Mouse (Mus musculus) embryonic facial prominence, embryonic 10.5 days (tissue): ENCODE data around the gene St7l. TPM values are rescaled to one million over a fixed set of nuclear protein-coding genes. Genes with fewer than 3 reads are reported as not detected.

ENCODE experiments used
- polyA plus RNA-seq: library from polyadenylated mRNA; unstranded; fragments of >200 nt; fragmentation: Nextera tagmentation; extraction: Ambion mirVana; gene quantifications from 2 replicates; pipeline ENCODE4 v1.2.1, GENCODE M21; 2016

St7l gene
- polyA plus RNA-seq, 1 experiment from 2014 or later = 31.7 TPM

Other genes starting within 250 kb of the St7l start
- gene Slc16a1, start 225.3 kb upstream of the St7l start, polyA plus RNA-seq = 45.9 and 49.6 TPM in 2 replicates
- 1.3 and 2.3 TPM in 2 replicates for gene Ppm1j, start 82.9 kb upstream of the St7l start, polyA plus RNA-seq
- 0.04 and 0.10 TPM in 2 replicates for gene Fam19a3, start 82.2 kb upstream of the St7l start, polyA plus RNA-seq
- gene Rhoc, start 75.6 kb upstream of the St7l start, polyA plus RNA-seq = 120 and 121 TPM in 2 replicates
- gene Mov10, start 45.4 kb upstream of the St7l start, polyA plus RNA-seq = 38.0 and 46.4 TPM in 2 replicates
- gene Capza1, start 500 bp downstream of the St7l start, polyA plus RNA-seq = 191 and 198 TPM in 2 replicates
- gene Wnt2b, start 97.9 kb downstream of the St7l start, polyA plus RNA-seq = 0.50 and 0.66 TPM in 2 replicates
- gene Cttnbp2nl, start 189.1 kb downstream of the St7l start, polyA plus RNA-seq = 51.2 and 52.4 TPM in 2 replicates
- not detected in 2 replicates for gene 4930564D02Rik, start 202.8 kb downstream of the St7l start, polyA plus RNA-seq